In genomic region chr19:46696482-46696881, GRCm38 (mm10) we compare ENCODE assay signal across 18 mouse cellular contexts. TPM values are rescaled to one million over a fixed set of nuclear protein-coding genes. Genes with fewer than 3 reads are reported as not detected.
"Had no signal": no experiment of that assay in that cellular context is flagged by ENCODE, and none has a peak within 500 bp of the region (broad histone marks: within the 10 kb centered on the region; RNA-seq: fewer than 3 reads in every experiment).

No protein-coding gene starts in this region.

- H3K9me3 ChIP-seq: neural tube, embryonic 13.5 days; neural tube, embryonic 15.5 days; stomach, embryonic 15.5 days had no signal

- H3K27ac ChIP-seq: neural tube, embryonic 13.5 days; neural tube, embryonic 15.5 days; stomach, embryonic 15.5 days; stomach, postnatal 0 days had no signal

- H3K4me2 ChIP-seq: neural tube, embryonic 13.5 days; neural tube, embryonic 15.5 days; stomach, embryonic 15.5 days had no signal

- H3K4me1 ChIP-seq: neural tube, embryonic 13.5 days; neural tube, embryonic 15.5 days; stomach, embryonic 15.5 days had no signal

- DNase-seq: retina, postnatal 1 day; right cerebral cortex, adult 18-20 months; right cerebral cortex, postnatal 14 days; right cerebral cortex, postnatal 25 days; right cerebral cortex, postnatal 4 days; spleen, adult 18-20 months; thymus, adult 18-20 months; thymus, adult 2 months; thymus, postnatal 14 days; thymus, postnatal 25 days; thymus, postnatal 36 days; thymus, postnatal 4 days had no signal

- H3K27me3 ChIP-seq: neural tube, embryonic 13.5 days; neural tube, embryonic 15.5 days; stomach, embryonic 15.5 days had no signal

- H3K9ac ChIP-seq: neural tube, embryonic 13.5 days; neural tube, embryonic 15.5 days; stomach, embryonic 15.5 days had no signal

- H3K4me3 ChIP-seq: neural tube, embryonic 13.5 days; neural tube, embryonic 15.5 days; stomach, embryonic 15.5 days had no signal

- H3K36me3 ChIP-seq: stomach, embryonic 15.5 days had no signal

RNA-seq across cellular contexts. Expression of gene Cyp17a1, which starts 23.5 kb away (rescaled TPM):
- polyA plus RNA-seq: neural tube, embryonic 13.5 days; neural tube, embryonic 15.5 days; stomach, embryonic 14.5 days; stomach, embryonic 15.5 days; stomach, postnatal 0 days; urinary bladder, adult 2 months had no signal
